In the genomic region with DNA sequence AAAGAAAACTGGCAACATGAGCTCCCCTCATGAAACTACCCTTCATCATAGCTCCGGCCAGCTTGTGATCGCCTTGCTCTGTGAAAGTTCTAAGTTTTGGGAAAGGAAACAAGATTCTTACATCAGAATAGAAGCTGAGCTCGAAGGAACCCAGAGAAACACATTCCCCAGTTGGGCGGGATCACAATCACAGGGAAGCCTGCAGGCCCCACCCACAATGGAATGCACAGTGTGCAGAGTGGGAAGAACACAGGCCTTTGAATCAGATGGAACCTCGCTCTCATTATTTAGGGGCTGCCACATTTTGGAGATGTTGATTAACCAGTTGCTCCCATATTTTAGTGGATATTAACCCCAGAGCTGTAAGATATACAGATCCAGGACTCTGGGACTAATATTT, we compare ENCODE assay signal across 22 mouse cellular contexts.
DNase-seq lines count a peak whose midpoint lies in the region; ATAC-seq and TF ChIP-seq lines count a peak whose summit lies in the region.
"Had no signal": no experiment of that assay in that cellular context is flagged by ENCODE, and none has a peak within 500 bp of the region (broad histone marks: within the 10 kb centered on the region; RNA-seq: fewer than 3 reads in every experiment).

No protein-coding gene starts in this region.

- DNase-seq in gastrocnemius, adult 18-20 months (ENCODE audit: low spot score) = peak; percentile 13
- DNase-seq in gastrocnemius, postnatal 4 days (ENCODE audit: low spot score in 2 of 2) = no peak
- peak; percentile 19 for DNase-seq in lung, embryonic 14.5 days
- DNase-seq in lung, postnatal 14 days = no peak
- no peak for DNase-seq in neural tube, embryonic 10.5 days (ENCODE audit: extremely low spot score, low spot score)
- no peak for DNase-seq in left cerebral cortex, adult 2 months (ENCODE audit: extremely low spot score in 1 of 2, low spot score in 2 of 2)
- DNase-seq: adrenal gland, postnatal 36 days; cerebellum, adult 11-12 months; cerebellum, postnatal 25 days; embryo, embryonic 11 days; kidney, adult 11 months; kidney, postnatal 25 days had no signal

- no peaks in the 10 kb centered on the region for H3K27me3 ChIP-seq in lung, embryonic 14.5 days (ENCODE audit: insufficient read depth, low read length)
- no peaks in the 10 kb centered on the region for H3K27me3 ChIP-seq in lung, embryonic 16.5 days (ENCODE audit: control insufficient read depth, insufficient read depth, low read depth, low read length)
- H3K27me3 ChIP-seq in stomach, embryonic 16.5 days (ENCODE audit: control insufficient read depth, insufficient read depth, low read length) = no peaks in the 10 kb centered on the region
- H3K27me3 ChIP-seq: CH12.LX; heart, embryonic 15.5 days; liver, embryonic 12.5 days; neural tube, embryonic 13.5 days had no signal

- H3K4me2 ChIP-seq in lung, embryonic 14.5 days = no peak overlapping the region
- no peak overlapping the region for H3K4me2 ChIP-seq in lung, embryonic 16.5 days (ENCODE audit: low read depth, low read length)
- H3K4me2 ChIP-seq in stomach, embryonic 16.5 days (ENCODE audit: low read depth, low read length) = no peak overlapping the region
- H3K4me2 ChIP-seq: heart, embryonic 15.5 days; liver, embryonic 12.5 days; midbrain, embryonic 11.5 days; neural tube, embryonic 13.5 days had no signal

- ATAC-seq in lung, embryonic 14.5 days (ENCODE audit: insufficient read depth) = no peak
- ATAC-seq in lung, embryonic 16.5 days (ENCODE audit: low read depth) = peak; percentile 64
- peak; percentile 59; the same call in 1 of the 2 replicates for ATAC-seq in stomach, embryonic 16.5 days (ENCODE audit: insufficient read depth, low FRiP score)
- ATAC-seq: activated CD4-positive, CD25-positive, alpha-beta regulatory T cell, adult 4 months; hindbrain, postnatal 0 days; liver, embryonic 12.5 days had no signal

- no peak for TF ChIP-seq CTCF in lung, embryonic 14.5 days (IDR thresholded peaks at IDR 0.05; ENCODE audit: low read depth)
- no peak for TF ChIP-seq CTCF in left cerebral cortex, adult 2 months (IDR thresholded peaks at IDR 0.05)

- no peaks in the 10 kb centered on the region for H3K4me1 ChIP-seq in lung, embryonic 14.5 days (ENCODE audit: insufficient read depth)
- no peaks in the 10 kb centered on the region for H3K4me1 ChIP-seq in lung, embryonic 16.5 days (replicated peaks; ENCODE audit: control insufficient read depth, insufficient read depth, low read length)
- no peaks in the 10 kb centered on the region for H3K4me1 ChIP-seq in stomach, embryonic 16.5 days (ENCODE audit: control insufficient read depth, insufficient read depth, low read length)
- H3K4me1 ChIP-seq: heart, embryonic 15.5 days; liver, embryonic 12.5 days had no signal

- H3K9me3 ChIP-seq in lung, embryonic 14.5 days (ENCODE audit: low read depth, low read length) = no peaks in the 10 kb centered on the region
- H3K9me3 ChIP-seq in lung, embryonic 16.5 days (ENCODE audit: control insufficient read depth, low read length) = no peaks in the 10 kb centered on the region
- no peaks in the 10 kb centered on the region for H3K9me3 ChIP-seq in stomach, embryonic 16.5 days (replicated peaks; ENCODE audit: control insufficient read depth, low read length)
- H3K9me3 ChIP-seq: heart, embryonic 15.5 days; liver, embryonic 12.5 days; neural tube, embryonic 13.5 days had no signal

- H3K4me3 ChIP-seq in lung, embryonic 14.5 days (ENCODE audit: low read depth, low read length) = no peak overlapping the region
- no peak overlapping the region for H3K4me3 ChIP-seq in lung, embryonic 16.5 days (ENCODE audit: low read length)
- H3K4me3 ChIP-seq in stomach, embryonic 16.5 days (replicated peaks; ENCODE audit: low read length) = no peak overlapping the region
- no peak overlapping the region for H3K4me3 ChIP-seq in left cerebral cortex, adult 2 months
- H3K4me3 ChIP-seq: heart, embryonic 15.5 days; liver, embryonic 12.5 days; neural tube, embryonic 13.5 days had no signal

- no peak overlapping the region for H3K9ac ChIP-seq in lung, embryonic 14.5 days
- H3K9ac ChIP-seq in lung, embryonic 16.5 days (ENCODE audit: low read length) = no peak overlapping the region
- no peak overlapping the region for H3K9ac ChIP-seq in stomach, embryonic 16.5 days (ENCODE audit: low read length)
- H3K9ac ChIP-seq: heart, embryonic 15.5 days; liver, embryonic 12.5 days; neural tube, embryonic 13.5 days had no signal

- WGBS in lung, embryonic 14.5 days = 68% methylated on average over 5 of the region's 5 CpGs
- WGBS in lung, embryonic 16.5 days = 66% methylated on average over 5 of the region's 5 CpGs
- WGBS in stomach, embryonic 16.5 days = 57% methylated on average over 5 of the region's 5 CpGs

- no peak overlapping the region for H3K27ac ChIP-seq in lung, embryonic 14.5 days (ENCODE audit: low read depth)
- H3K27ac ChIP-seq in lung, embryonic 16.5 days (ENCODE audit: low read length) = no peak overlapping the region
- no peak overlapping the region for H3K27ac ChIP-seq in stomach, embryonic 16.5 days (ENCODE audit: low read length)
- no peak overlapping the region for H3K27ac ChIP-seq in left cerebral cortex, adult 2 months
- H3K27ac ChIP-seq: heart, embryonic 15.5 days; hindbrain, postnatal 0 days; liver, embryonic 12.5 days; macrophage; neural tube, embryonic 13.5 days had no signal

- intact Hi-C loops in left cerebral cortex, adult 2 months (cut with DNase I) = no loop called here

- no peaks in the 10 kb centered on the region for H3K36me3 ChIP-seq in lung, embryonic 14.5 days (ENCODE audit: insufficient read depth)
- H3K36me3 ChIP-seq in lung, embryonic 16.5 days (ENCODE audit: control insufficient read depth, insufficient read depth, low read length) = no peaks in the 10 kb centered on the region
- no peaks in the 10 kb centered on the region for H3K36me3 ChIP-seq in stomach, embryonic 16.5 days (ENCODE audit: control insufficient read depth, insufficient read depth, low read length)
- H3K36me3 ChIP-seq: heart, embryonic 15.5 days; liver, embryonic 12.5 days; neural tube, embryonic 13.5 days had no signal

Comparison
In these comparisons a context has a peak if more than half of its experiments do, and no peak if none do; other contexts are left out.
1. DNase-seq: peak in gastrocnemius, adult 18-20 months (single experiment) and lung, embryonic 14.5 days (single experiment); none in gastrocnemius, postnatal 4 days (0 of 2), lung, postnatal 14 days (single experiment), neural tube, embryonic 10.5 days (single experiment) and left cerebral cortex, adult 2 months (0 of 2).